Mouse (Mus musculus): Measurements from ENCODE around the gene Bsdc1. TPM values are rescaled to one million over a fixed set of nuclear protein-coding genes. Genes with fewer than 3 reads are reported as not detected.
"Not testable (repeated sequence)": the region's sequence is repeated elsewhere in the genome, so short reads cannot be mapped to it uniquely, and the experiment has no call there.

Bsdc1 gene
- total and polyA plus RNA-seq, 2 experiments, result 14.5 to 22.1 TPM

DNA sequence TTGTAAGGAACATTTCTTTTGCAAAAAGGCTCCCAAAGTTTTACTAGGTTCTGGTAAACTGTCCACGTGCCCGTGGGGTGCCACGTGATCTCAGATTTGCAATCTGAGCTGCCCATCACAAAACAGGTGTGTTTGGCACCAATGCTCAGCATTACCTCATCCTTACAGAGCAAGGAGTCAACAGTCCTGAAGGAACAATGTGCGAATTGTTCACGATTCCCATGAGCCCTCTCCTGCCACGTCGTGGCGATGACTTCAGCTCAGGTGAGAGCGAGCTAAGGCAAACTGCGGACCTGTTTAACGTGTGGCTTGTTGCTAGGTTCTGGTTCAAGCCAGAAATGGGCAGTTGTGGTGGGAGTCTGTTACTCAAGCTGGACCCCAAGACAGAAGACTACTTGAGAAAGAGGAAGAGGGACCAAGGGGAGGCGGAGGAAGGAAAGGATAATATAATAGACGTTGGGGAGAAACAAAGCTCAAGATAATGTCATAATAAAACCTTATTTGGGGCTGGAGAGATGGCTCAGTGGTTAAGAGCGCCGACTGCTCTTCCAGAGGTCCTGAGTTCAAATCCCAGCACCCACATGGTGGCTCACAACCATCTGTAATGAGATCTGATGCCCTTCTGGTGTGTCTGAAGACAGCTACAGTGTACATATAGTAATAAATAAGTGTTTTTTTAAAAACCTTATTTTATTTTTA lies 9.8 kb upstream of the Bsdc1 start:
- TF ChIP-seq POLR2A (IDR thresholded peaks at IDR 0.05; ENCODE audit: extremely low read depth, insufficient read depth, low read length) (no peak), CTCF (IDR thresholded peaks at IDR 0.05; ENCODE audit: low read depth, low read length) (no peak)
- 80% methylated on average over 15 of the region's 15 CpGs for WGBS
- H3K9ac ChIP-seq (ENCODE audit: low read depth, low read length), result no peak overlapping the region

DNA sequence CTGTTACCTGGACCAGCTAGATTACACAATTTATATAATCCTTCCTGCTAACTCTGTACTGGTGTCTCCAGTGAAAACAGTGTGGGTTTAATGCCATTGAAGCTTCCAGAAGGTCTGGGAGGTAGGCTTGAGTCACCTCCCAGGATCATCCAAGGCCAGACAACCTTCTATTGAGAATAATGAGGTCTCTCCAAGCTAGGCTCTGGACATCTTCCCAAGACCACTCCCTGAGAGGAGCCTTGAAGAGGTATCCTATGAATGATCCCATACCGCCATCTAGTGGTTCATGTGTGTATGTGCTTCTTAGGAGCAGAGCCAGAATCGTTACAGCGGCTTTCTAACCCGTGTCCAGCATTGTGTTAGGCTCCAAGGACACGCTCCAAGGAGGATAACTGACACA lies 6.1 kb upstream of the Bsdc1 start:
- TF ChIP-seq POLR2A (IDR thresholded peaks at IDR 0.05; ENCODE audit: extremely low read depth, insufficient read depth, low read length) (no peak), CTCF (IDR thresholded peaks at IDR 0.05; ENCODE audit: low read depth, low read length) (peak; percentile 49)
- Histone ChIP-seq H3K9ac (ENCODE audit: low read depth, low read length) (no peak overlapping the region), H3K36me3 (ENCODE audit: control insufficient read depth, insufficient read depth, low read length) (no peaks in the 10 kb centered on the region), H3K4me1 (ENCODE audit: control insufficient read depth, insufficient read depth, low read length) (no peaks in the 10 kb centered on the region; the same call in 1 of the 2 replicates), H3K4me3 (ENCODE audit: insufficient read depth, low read depth, low read length) (no peak overlapping the region), H3K27ac (replicated peaks; ENCODE audit: insufficient read depth, low read depth, low read length) (no peak overlapping the region), H3K79me2 (ENCODE audit: control insufficient read depth, insufficient read depth, low read length) (no peaks in the 10 kb centered on the region), H3K27me3 (ENCODE audit: control insufficient read depth, insufficient read depth, low read length) (no peaks in the 10 kb centered on the region)
- WGBS, result 0% methylated on average over 5 of the region's 5 CpGs
- peak; percentile 70 for DNase-seq (ENCODE audit: extremely low read depth, low read depth, low spot score)

More for the DNA sequence above, 9.8 kb upstream of the Bsdc1 start:
- Histone ChIP-seq H3K27me3 (ENCODE audit: control insufficient read depth, insufficient read depth, low read length) (no peaks in the 10 kb centered on the region), H3K36me3 (ENCODE audit: control insufficient read depth, insufficient read depth, low read length) (no peaks in the 10 kb centered on the region), H3K79me2 (ENCODE audit: control insufficient read depth, insufficient read depth, low read length) (no peaks in the 10 kb centered on the region), H3K4me3 (ENCODE audit: insufficient read depth, low read depth, low read length) (no peak overlapping the region), H3K27ac (replicated peaks; ENCODE audit: insufficient read depth, low read depth, low read length) (no peak overlapping the region), H3K4me1 (ENCODE audit: control insufficient read depth, insufficient read depth, low read length) (no peaks in the 10 kb centered on the region; the same call in 1 of the 2 replicates)
- no peak for DNase-seq (ENCODE audit: extremely low read depth, low read depth, low spot score)

DNA sequence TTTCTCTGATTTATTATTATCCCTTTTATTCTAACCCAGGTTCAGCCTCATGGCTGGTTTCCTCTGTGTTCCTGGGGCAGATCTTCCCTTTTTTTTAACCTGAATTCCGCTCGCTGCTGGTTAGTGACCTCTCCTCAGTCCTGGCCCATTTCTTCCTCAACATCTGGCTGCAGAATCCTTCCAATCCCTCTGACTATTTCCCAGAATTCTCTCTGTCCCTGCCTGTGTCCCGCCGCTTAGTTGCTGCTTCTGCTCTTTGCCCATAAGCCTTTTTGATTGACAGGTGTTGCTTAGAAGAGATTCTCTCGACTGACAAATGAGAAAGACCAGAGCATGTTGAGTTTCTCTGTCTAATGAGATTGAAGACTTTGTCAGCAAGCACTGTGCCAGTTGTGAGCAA lies 5.3 kb upstream of the Bsdc1 start:
- DNase-seq (ENCODE audit: extremely low read depth, low read depth, low spot score), result no peak
- Histone ChIP-seq H3K27ac (replicated peaks; ENCODE audit: insufficient read depth, low read depth, low read length) (no peak overlapping the region), H3K4me1 (ENCODE audit: control insufficient read depth, insufficient read depth, low read length) (no peaks in the 10 kb centered on the region; the same call in 1 of the 2 replicates), H3K79me2 (ENCODE audit: control insufficient read depth, insufficient read depth, low read length) (no peaks in the 10 kb centered on the region), H3K36me3 (ENCODE audit: control insufficient read depth, insufficient read depth, low read length) (no peaks in the 10 kb centered on the region), H3K9ac (ENCODE audit: low read depth, low read length) (no peak overlapping the region), H3K27me3 (ENCODE audit: control insufficient read depth, insufficient read depth, low read length) (no peaks in the 10 kb centered on the region), H3K4me3 (ENCODE audit: insufficient read depth, low read depth, low read length) (no peak overlapping the region)
- 35% methylated on average over 5 of the region's 5 CpGs for WGBS
- TF ChIP-seq CTCF (IDR thresholded peaks at IDR 0.05; ENCODE audit: low read depth, low read length) (no peak), POLR2A (IDR thresholded peaks at IDR 0.05; ENCODE audit: extremely low read depth, insufficient read depth, low read length) (no peak)

DNA sequence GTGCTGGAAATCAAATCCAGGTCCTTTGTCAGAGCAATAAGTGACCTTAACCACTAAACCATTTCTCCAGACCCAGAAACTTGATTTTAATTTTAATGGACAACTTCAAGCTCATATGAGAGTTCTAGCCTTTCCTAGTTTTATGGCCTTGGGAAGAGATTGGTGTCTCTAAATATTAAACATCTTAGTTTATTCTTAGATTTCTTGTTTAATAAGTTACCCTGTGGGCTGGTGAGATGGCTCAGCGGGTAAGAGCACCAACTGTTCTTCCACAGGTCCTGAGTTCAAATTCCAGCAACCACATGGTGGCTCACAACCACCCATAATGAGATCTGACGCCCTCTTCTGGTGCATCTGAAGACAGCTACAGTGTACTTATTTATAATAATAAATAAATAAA lies 4.1 kb upstream of the Bsdc1 start:
- not testable (repeated sequence) for H3K9ac ChIP-seq (ENCODE audit: low read depth, low read length); H3K4me3 ChIP-seq (ENCODE audit: insufficient read depth, low read depth, low read length); H3K79me2 ChIP-seq (ENCODE audit: control insufficient read depth, insufficient read depth, low read length); H3K27me3 ChIP-seq (ENCODE audit: control insufficient read depth, insufficient read depth, low read length); H3K36me3 ChIP-seq (ENCODE audit: control insufficient read depth, insufficient read depth, low read length); H3K4me1 ChIP-seq (ENCODE audit: control insufficient read depth, insufficient read depth, low read length); DNase-seq (ENCODE audit: extremely low read depth, low read depth, low spot score); H3K27ac ChIP-seq (replicated peaks; ENCODE audit: insufficient read depth, low read depth, low read length)
- WGBS, result 88% methylated on average over 2 of the region's 2 CpGs

DNA sequence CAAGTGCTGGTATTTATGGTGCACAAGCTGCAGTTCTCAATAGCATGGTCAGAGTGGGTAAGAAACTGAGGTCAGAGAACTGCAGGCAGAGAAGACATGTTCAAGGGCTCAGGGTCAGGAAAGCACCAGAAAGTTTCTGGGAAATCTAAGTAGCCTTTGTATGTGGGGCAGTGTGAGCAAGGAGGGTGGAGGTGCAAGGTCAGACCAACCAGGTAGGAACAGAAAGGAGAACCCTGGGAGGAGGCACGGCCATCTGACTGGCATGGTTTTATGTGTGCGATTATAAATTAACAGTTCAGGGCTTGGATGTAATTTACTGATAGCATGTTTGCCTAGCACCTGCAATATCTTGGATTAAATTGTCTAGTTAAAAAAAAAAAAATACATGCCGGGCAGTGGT lies 1.7 kb upstream of the Bsdc1 start:
- no peak for DNase-seq (ENCODE audit: extremely low read depth, low read depth, low spot score)
- H3K27ac ChIP-seq (replicated peaks; ENCODE audit: insufficient read depth, low read depth, low read length), result no peak overlapping the region
- TF ChIP-seq CTCF (IDR thresholded peaks at IDR 0.05; ENCODE audit: low read depth, low read length) (no peak), POLR2A (IDR thresholded peaks at IDR 0.05; ENCODE audit: extremely low read depth, insufficient read depth, low read length) (no peak)

DNA sequence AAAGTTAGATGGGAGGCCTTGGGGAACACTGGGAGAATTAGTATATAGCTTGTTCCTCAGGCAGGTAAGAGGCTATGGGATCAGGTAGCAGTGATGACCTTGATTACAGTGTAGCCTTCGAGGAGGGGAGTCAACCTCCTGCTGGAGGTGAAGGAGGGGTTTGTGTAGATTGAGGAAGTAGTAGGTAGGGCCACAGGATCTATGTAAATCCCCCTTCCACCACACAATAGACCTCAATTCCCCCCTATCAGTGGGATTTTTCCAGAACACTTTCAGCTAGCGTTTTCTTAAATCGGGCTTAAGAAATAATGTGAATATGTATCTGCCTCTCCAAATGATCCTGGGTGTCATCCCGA lies 576 bp upstream of the Bsdc1 start:
- peak overlapping the region; percentile 49 for H3K9ac ChIP-seq (ENCODE audit: low read depth, low read length)
- H3K4me1 ChIP-seq (ENCODE audit: control insufficient read depth, insufficient read depth, low read length), result peaks cover 7% of the 10 kb centered on the region
- TF ChIP-seq CTCF (IDR thresholded peaks at IDR 0.05; ENCODE audit: low read depth, low read length), result no peak
- no peak for TF ChIP-seq POLR2A (IDR thresholded peaks at IDR 0.05; ENCODE audit: extremely low read depth, insufficient read depth, low read length)
- H3K36me3 ChIP-seq (ENCODE audit: control insufficient read depth, insufficient read depth, low read length), result peaks cover 7% of the 10 kb centered on the region; the same call in 1 of the 2 replicates
- peaks cover 13% of the 10 kb centered on the region for H3K79me2 ChIP-seq (ENCODE audit: control insufficient read depth, insufficient read depth, low read length)
- DNase-seq (ENCODE audit: extremely low read depth, low read depth, low spot score), result no peak
- 0% methylated on average over 4 of the region's 4 CpGs for WGBS
- peak overlapping the region; percentile 24; the same call in 1 of the 2 replicates for H3K4me3 ChIP-seq (ENCODE audit: insufficient read depth, low read depth, low read length)
- peak overlapping the region; percentile 17; the same call in 1 of the 2 replicates for H3K27ac ChIP-seq (replicated peaks; ENCODE audit: insufficient read depth, low read depth, low read length)
- H3K27me3 ChIP-seq (ENCODE audit: control insufficient read depth, insufficient read depth, low read length), result no peaks in the 10 kb centered on the region

More for the DNA sequence above, 1.7 kb upstream of the Bsdc1 start:
- no peaks in the 10 kb centered on the region; the same call in 1 of the 2 replicates for H3K36me3 ChIP-seq (ENCODE audit: control insufficient read depth, insufficient read depth, low read length)
- H3K79me2 ChIP-seq (ENCODE audit: control insufficient read depth, insufficient read depth, low read length), result peaks cover 13% of the 10 kb centered on the region
- no peak overlapping the region for H3K4me3 ChIP-seq (ENCODE audit: insufficient read depth, low read depth, low read length)
- H3K27me3 ChIP-seq (ENCODE audit: control insufficient read depth, insufficient read depth, low read length), result no peaks in the 10 kb centered on the region
- WGBS, result 84% methylated on average over 3 of the region's 3 CpGs
- no peak overlapping the region for H3K9ac ChIP-seq (ENCODE audit: low read depth, low read length)
- H3K4me1 ChIP-seq (ENCODE audit: control insufficient read depth, insufficient read depth, low read length), result peaks cover 7% of the 10 kb centered on the region
